Mouse (Mus musculus) ES-E14 (cell line): ENCODE results near the gene Tbc1d8.

Experiments used
- CHD2 ChIP-seq: IDR thresholded peaks from 2 replicates; pipeline ENCODE4 v1.6.1; 2014; ENCODE audit warnings: mild to moderate bottlenecking, low read depth, low read length, inconsistent platforms
- HCFC1 ChIP-seq: IDR thresholded peaks from 2 replicates; pipeline ENCODE4 v1.6.1; 2012; ENCODE audit warnings: low read length, inconsistent platforms, borderline replicate concordance; ENCODE audit not compliant: insufficient read depth
- MAFK ChIP-seq: IDR thresholded peaks from 2 replicates; pipeline ENCODE4 v1.6.1; 2014; ENCODE audit warnings: mild to moderate bottlenecking, low read depth, low read length, inconsistent platforms; ENCODE audit not compliant: insufficient read depth
- ZC3H11A ChIP-seq: IDR thresholded peaks from 2 replicates; pipeline ENCODE4 v1.6.1; 2012; ENCODE audit warnings: low read depth, mild to moderate bottlenecking, inconsistent platforms, low read length, borderline replicate concordance
- ZNF384 ChIP-seq: IDR thresholded peaks from 2 replicates; pipeline ENCODE4 v1.6.1; 2012; ENCODE audit warnings: low read depth, low read length, inconsistent platforms

DNA sequence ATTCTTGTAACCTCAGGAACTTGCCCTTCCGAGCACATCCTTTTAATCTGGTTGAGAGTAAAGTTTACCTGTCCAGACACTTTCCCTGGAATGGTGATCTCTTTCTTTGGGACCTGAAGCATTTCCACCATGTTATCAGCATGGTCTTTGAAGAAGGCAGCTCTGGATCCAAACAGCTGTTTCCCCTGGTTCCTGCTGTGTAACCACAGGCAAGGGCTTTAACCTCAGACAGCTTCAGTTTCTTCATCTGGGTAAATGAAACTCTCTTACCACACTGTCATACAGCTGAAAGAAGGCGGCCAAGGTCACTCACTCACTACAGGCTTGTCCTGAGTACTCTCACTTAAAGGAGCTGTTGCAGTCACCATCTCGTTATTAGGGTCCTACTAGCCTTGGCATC lies 8.8 kb upstream of the Tbc1d8 start:
- TF ChIP-seq ZNF384 = no peak
- TF ChIP-seq CHD2 = no peak
- TF ChIP-seq HCFC1 = no peak
- TF ChIP-seq ZC3H11A = no peak
- TF ChIP-seq MAFK = no peak
